Mouse (Mus musculus): Measurements from ENCODE around the gene Wnt8b.

DNA sequence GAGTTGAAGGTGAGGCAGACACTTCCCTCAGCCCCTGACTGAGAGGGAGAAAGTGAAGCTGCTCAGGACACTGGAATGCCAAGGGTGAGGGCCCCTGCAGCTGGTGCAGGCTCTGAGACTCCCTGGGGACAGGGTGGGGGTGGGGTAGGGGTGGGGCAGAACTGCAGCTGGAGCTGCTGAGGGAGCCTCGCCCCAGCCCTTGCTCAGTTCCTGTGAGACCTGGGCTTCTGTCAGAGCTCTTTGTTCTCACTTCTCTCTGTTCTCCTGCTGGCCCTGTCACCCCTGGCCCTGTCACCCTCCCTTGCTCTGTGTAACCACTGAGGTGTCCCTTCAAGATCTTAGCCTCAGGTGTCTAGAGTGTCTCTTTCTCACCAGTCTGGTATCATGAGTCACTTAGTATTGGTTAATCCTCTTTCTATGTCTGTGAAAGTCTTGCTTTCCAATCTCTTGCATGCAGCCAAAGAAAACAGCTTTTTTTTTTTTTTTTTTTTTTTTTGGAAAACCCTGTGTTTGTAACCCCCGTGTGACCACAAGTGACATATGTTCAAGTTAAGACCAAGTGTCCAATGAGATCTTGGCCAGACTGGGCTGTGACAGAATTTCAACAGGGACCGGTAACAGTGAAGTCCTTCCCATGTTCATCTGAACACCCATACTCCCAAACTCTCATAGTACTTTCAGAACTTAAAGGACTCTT, 35.8 kb upstream of the Wnt8b start:
- TF ChIP-seq CHD2 (IDR thresholded peaks at IDR 0.05; ENCODE audit: low read depth, low read length) (no peak), ZC3H11A (IDR thresholded peaks at IDR 0.05; ENCODE audit: borderline replicate concordance, low read depth, low read length) (no peak), HCFC1 (IDR thresholded peaks at IDR 0.05; ENCODE audit: borderline replicate concordance, insufficient read depth, low read length) (no peak), ZNF384 (IDR thresholded peaks at IDR 0.05; ENCODE audit: low read depth, low read length) (no peak)

Data from ES-E14 (cell line).